Mouse (Mus musculus): ENCODE results near the gene Timm23. TPM values are rescaled to one million over a fixed set of nuclear protein-coding genes. Genes with fewer than 3 reads are reported as not detected.

Timm23 gene
- polyA plus RNA-seq, 2 experiments = 90.5 to 199 TPM

GRCm38 (mm10) chr14:32159150-32159670, 42.5 kb downstream of the Timm23 start:
- Histone ChIP-seq H3K9me3 (ENCODE audit: control insufficient read depth, low read length) (no peaks in the 10 kb centered on the region), H3K4me3 (ENCODE audit: insufficient read depth in 1 of 2, low read depth in 2 of 2, low read length in 2 of 2) (peak overlapping the region; percentile 42 to 93), H3K36me3 (replicated peaks; ENCODE audit: control insufficient read depth, insufficient read depth, low read depth) (peaks cover 3% of the 10 kb centered on the region; the same call in 1 of the 2 replicates), H3K4me2 (ENCODE audit: low read depth) (peak overlapping the region; percentile 67), H3K4me1 (replicated peaks; ENCODE audit: control insufficient read depth in 2 of 2, insufficient read depth in 2 of 2, low read length in 1 of 2) (peaks cover 37 to 38% of the 10 kb centered on the region in 2 experiments), H3K27ac (peak overlapping the region; percentile 73), H3K9ac (replicated peaks) (peak overlapping the region; percentile 27; the same call in 1 of the 2 replicates), H3K27me3 (ENCODE audit: control insufficient read depth, insufficient read depth, low read length) (no peaks in the 10 kb centered on the region)
- ATAC-seq (ENCODE audit: insufficient read depth) (no peak), DNase-seq (ENCODE audit: low read depth in 3 of 3, low spot score in 3 of 3) (no peak)
- TF ChIP-seq CTCF (IDR thresholded peaks at IDR 0.05; ENCODE audit: low read depth) = no peak
- TF ChIP-seq EP300 (IDR thresholded peaks at IDR 0.05; ENCODE audit: low read depth) = no peak
- 26% methylated on average over 4 of the region's 4 CpGs for WGBS (ENCODE audit: insufficient replicate concordance)

DNA sequence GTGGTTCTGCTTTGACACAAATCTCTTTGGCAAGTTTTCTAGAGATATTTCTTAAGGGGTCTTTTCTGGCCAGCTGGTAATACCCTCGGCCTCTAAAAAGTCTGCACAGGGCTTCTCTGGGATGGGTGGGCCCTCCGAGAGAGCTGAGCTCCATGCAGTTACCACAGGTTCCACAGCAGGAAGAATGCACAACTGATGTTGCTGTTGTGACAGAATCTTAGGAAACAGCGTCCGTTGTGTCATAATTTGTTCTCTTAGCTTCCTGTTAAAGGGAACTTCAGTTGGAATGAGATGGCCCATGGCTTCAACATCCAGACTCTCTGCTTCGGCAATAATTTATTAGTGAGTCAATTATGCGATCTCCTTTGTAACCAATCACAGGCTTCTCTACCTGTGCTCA, 46.9 kb downstream of the Timm23 start:
- H3K27me3 ChIP-seq (ENCODE audit: control insufficient read depth, insufficient read depth, low read length) = no peaks in the 10 kb centered on the region
- H3K36me3 ChIP-seq (replicated peaks; ENCODE audit: control insufficient read depth, insufficient read depth, low read depth) = no peaks in the 10 kb centered on the region
- no peak overlapping the region for H3K9ac ChIP-seq (replicated peaks)
- no peaks in the 10 kb centered on the region for H3K9me3 ChIP-seq (ENCODE audit: control insufficient read depth, low read length)
- 75% methylated on average over 6 of the region's 6 CpGs for WGBS (ENCODE audit: insufficient replicate concordance)
- H3K4me3 ChIP-seq (ENCODE audit: insufficient read depth in 1 of 2, low read depth in 2 of 2, low read length in 2 of 2) = no peak overlapping the region
- ATAC-seq (ENCODE audit: insufficient read depth) = no peak
- DNase-seq (ENCODE audit: low read depth in 3 of 3, low spot score in 3 of 3) = no peak
- H3K27ac ChIP-seq = no peak overlapping the region
- TF ChIP-seq CTCF (IDR thresholded peaks at IDR 0.05; ENCODE audit: low read depth) = no peak
- 0 out of 2 replicates have a peak, but pooled peaks have one; percentile 12 for TF ChIP-seq EP300 (IDR thresholded peaks at IDR 0.05; ENCODE audit: low read depth)
- H3K4me2 ChIP-seq (ENCODE audit: low read depth) = no peak overlapping the region
- H3K4me1 ChIP-seq (replicated peaks; ENCODE audit: control insufficient read depth in 2 of 2, insufficient read depth in 2 of 2, low read length in 1 of 2) = peaks cover 2 to 5% of the 10 kb centered on the region in 2 experiments

GRCm38 (mm10) chr14:32153156-32153555, 48.5 kb downstream of the Timm23 start:
- ATAC-seq (ENCODE audit: insufficient read depth) (no peak), DNase-seq (ENCODE audit: low read depth in 3 of 3, low spot score in 3 of 3) (no peak)

DNA sequence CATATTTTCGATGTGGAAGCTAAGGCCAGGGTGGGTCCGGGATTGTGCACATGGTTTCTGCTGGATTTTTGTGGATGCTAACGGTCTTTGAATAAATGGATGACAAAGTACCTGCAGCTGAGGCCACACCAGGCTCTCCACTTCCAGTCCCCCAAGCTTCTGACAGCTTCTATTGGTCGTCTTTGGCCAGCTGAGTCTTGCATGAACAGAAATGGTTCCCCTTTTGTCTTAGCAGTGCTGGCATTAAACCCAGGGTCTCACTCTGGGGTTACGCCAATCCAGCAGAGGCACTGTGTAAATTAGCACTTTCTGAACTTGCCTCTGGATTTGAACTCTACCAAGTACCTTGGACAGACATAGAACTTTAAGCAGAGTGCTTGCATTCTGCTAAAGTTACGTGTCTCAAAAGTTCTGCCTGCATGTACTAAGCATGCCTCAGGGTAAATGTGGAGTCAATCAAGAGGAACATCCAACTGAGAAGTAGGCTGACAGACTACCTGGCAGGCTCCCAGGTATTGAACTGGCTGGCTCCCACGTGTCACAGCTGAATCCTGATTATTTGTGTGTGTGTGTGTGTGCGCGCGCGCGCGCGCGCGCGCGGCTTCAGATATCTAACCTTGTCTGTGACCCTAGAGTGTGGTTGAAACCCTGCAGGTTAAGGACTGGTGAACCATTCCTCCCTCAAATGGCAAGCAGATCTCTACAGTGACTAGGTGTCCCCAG, 49.3 kb downstream of the Timm23 start:
- H3K4me2 ChIP-seq (ENCODE audit: low read depth) = no peak overlapping the region
- no peaks in the 10 kb centered on the region for H3K27me3 ChIP-seq (ENCODE audit: control insufficient read depth, insufficient read depth, low read length)
- no peak for DNase-seq (ENCODE audit: low read depth in 3 of 3, low spot score in 3 of 3)
- no peak for ATAC-seq (ENCODE audit: insufficient read depth)
- no peaks in the 10 kb centered on the region for H3K36me3 ChIP-seq (replicated peaks; ENCODE audit: control insufficient read depth, insufficient read depth, low read depth)
- no peak overlapping the region for H3K9ac ChIP-seq (replicated peaks)
- peaks cover 0 to under 1% of the 10 kb centered on the region in 2 experiments; a peak in 1 of 4 replicates for H3K4me1 ChIP-seq (replicated peaks; ENCODE audit: control insufficient read depth in 2 of 2, insufficient read depth in 2 of 2, low read length in 1 of 2)
- 86% methylated on average over 18 of the region's 18 CpGs for WGBS (ENCODE audit: insufficient replicate concordance)
- no peak overlapping the region for H3K4me3 ChIP-seq (ENCODE audit: insufficient read depth in 1 of 2, low read depth in 2 of 2, low read length in 2 of 2)
- TF ChIP-seq CTCF (IDR thresholded peaks at IDR 0.05; ENCODE audit: low read depth) (no peak), EP300 (IDR thresholded peaks at IDR 0.05; ENCODE audit: low read depth) (no peak)
- H3K27ac ChIP-seq = no peak overlapping the region
- peaks cover 4% of the 10 kb centered on the region; the same call in 1 of the 2 replicates for H3K9me3 ChIP-seq (ENCODE audit: control insufficient read depth, low read length)

More at GRCm38 (mm10) chr14:32153156-32153555, 48.5 kb downstream of the Timm23 start:
- WGBS (ENCODE audit: insufficient replicate concordance) = 83% methylated on average over 2 of the region's 2 CpGs
- Histone ChIP-seq H3K27me3 (ENCODE audit: control insufficient read depth, insufficient read depth, low read length) (no peaks in the 10 kb centered on the region), H3K9ac (replicated peaks) (no peak overlapping the region), H3K4me3 (ENCODE audit: insufficient read depth in 1 of 2, low read depth in 2 of 2, low read length in 2 of 2) (no peak overlapping the region), H3K4me1 (replicated peaks; ENCODE audit: control insufficient read depth in 2 of 2, insufficient read depth in 2 of 2, low read length in 1 of 2) (no peaks in the 10 kb centered on the region), H3K9me3 (ENCODE audit: control insufficient read depth, low read length) (no peaks in the 10 kb centered on the region), H3K27ac (no peak overlapping the region), H3K4me2 (ENCODE audit: low read depth) (no peak overlapping the region), H3K36me3 (replicated peaks; ENCODE audit: control insufficient read depth, insufficient read depth, low read depth) (no peaks in the 10 kb centered on the region)
- no peak for TF ChIP-seq EP300 (IDR thresholded peaks at IDR 0.05; ENCODE audit: low read depth)
- no peak for TF ChIP-seq CTCF (IDR thresholded peaks at IDR 0.05; ENCODE audit: low read depth)

- no peak overlapping the region for H3K27ac ChIP-seq
- no peak overlapping the region for H3K4me3 ChIP-seq (ENCODE audit: insufficient read depth in 1 of 2, low read depth in 2 of 2, low read length in 2 of 2)
- no peaks in the 10 kb centered on the region for H3K36me3 ChIP-seq (replicated peaks; ENCODE audit: control insufficient read depth, insufficient read depth, low read depth)
- no peak overlapping the region for H3K4me2 ChIP-seq (ENCODE audit: low read depth)
- H3K9ac ChIP-seq (replicated peaks) = no peak overlapping the region
- 71% methylated on average over 2 of the region's 2 CpGs for WGBS (ENCODE audit: insufficient replicate concordance)
- no peaks in the 10 kb centered on the region for H3K27me3 ChIP-seq (ENCODE audit: control insufficient read depth, insufficient read depth, low read length)
- peaks cover 13% of the 10 kb centered on the region in 2 experiments for H3K4me1 ChIP-seq (replicated peaks; ENCODE audit: control insufficient read depth in 2 of 2, insufficient read depth in 2 of 2, low read length in 1 of 2)
- ATAC-seq (ENCODE audit: insufficient read depth) (no peak), DNase-seq (ENCODE audit: low read depth in 3 of 3, low spot score in 3 of 3) (no peak)
- no peak for TF ChIP-seq EP300 (IDR thresholded peaks at IDR 0.05; ENCODE audit: low read depth)
- peak; percentile 51 for TF ChIP-seq CTCF (IDR thresholded peaks at IDR 0.05; ENCODE audit: low read depth)
- H3K9me3 ChIP-seq (ENCODE audit: control insufficient read depth, low read length) = peaks cover 4% of the 10 kb centered on the region; the same call in 1 of the 2 replicates
Measured at GRCm38 (mm10) chr14:32150872-32151271, 50.8 kb downstream of the Timm23 start.
